Mouse (Mus musculus): ENCODE results near the gene Gdpgp1.

Gdpgp1 gene

GRCm38 (mm10) chr7:80199851-80200587, 32.6 kb upstream of the Gdpgp1 start:
- no peak for DNase-seq (ENCODE audit: low read depth)

DNA sequence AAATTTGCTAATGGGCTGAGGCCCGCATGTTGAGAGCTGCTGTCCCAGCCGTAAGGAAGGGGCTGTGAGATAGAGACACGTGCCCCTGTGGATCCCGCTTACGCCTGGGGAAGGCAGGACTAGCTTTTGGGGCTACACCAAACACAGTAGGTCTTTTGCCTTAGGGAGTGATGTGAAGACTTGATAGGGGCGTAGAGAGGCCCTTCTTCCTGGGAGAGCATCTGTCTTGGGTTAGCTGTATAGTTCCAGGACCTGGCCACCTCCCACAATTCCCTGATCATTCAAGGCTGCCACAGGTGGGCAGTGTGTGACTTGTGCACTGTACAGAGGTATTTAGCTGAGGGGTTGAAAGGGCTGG, 32.1 kb upstream of the Gdpgp1 start:
- no peak for DNase-seq (ENCODE audit: low read depth)

- DNase-seq (ENCODE audit: low read depth): no peak
Observed at GRCm38 (mm10) chr7:80200963-80201539, 31.6 kb upstream of the Gdpgp1 start.

GRCm38 (mm10) chr7:80201888-80202540, 30.7 kb upstream of the Gdpgp1 start:
- DNase-seq (ENCODE audit: low read depth): no peak

DNA sequence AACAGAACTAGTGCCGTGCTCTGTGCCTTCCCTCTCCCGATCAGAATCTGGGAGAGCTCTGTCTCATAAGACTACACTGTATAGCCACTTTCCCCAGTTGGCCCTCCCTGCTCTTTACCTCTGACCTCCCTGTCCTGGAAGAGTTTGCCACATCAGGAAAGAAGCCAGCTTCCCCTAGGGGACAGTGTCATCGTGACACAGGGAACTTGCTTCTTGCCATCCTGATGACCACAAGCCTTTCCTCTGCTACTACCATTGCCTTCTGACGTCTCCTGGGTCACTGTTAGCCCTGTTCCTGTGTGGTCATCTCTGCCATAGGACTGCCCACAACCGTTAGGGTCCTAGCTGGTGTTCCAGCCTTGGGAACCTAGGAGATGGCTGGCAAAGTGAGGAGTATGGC, 29.7 kb upstream of the Gdpgp1 start:
- DNase-seq (ENCODE audit: low read depth): no peak

DNA sequence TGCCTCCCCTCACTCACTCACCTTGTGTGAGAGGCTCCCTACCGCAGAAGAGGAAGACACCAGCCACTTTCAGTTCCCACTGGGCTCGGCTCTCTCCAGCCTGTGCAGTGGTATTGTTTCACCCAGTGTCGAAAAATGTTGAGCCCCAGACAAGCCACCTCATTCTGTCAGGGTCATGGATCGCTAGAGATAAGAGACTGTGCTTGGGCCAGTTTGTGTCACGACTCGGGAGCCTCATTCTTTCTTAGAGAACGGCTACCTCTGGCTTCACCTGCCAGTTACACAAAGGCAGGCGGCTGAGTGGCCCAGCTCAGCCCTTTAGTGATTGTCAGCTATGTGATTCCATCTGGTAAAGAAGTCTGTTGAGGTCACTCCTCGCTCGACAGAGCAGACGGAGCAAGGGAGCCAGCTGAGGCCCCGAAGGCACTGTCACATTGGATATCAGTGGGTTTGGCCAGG, 29.0 kb upstream of the Gdpgp1 start:
- DNase-seq (ENCODE audit: low read depth): no peak

GRCm38 (mm10) chr7:80204362-80204761, 28.3 kb upstream of the Gdpgp1 start:
- DNase-seq (ENCODE audit: low read depth): no peak

- DNase-seq (ENCODE audit: low read depth): no peak
Observed at GRCm38 (mm10) chr7:80204961-80205360, 27.7 kb upstream of the Gdpgp1 start.

- DNase-seq (ENCODE audit: low read depth): no peak
Observed at GRCm38 (mm10) chr7:80205705-80206589, 26.7 kb upstream of the Gdpgp1 start.

- no peak for DNase-seq (ENCODE audit: low read depth)
Observed at GRCm38 (mm10) chr7:80207314-80207731, 25.3 kb upstream of the Gdpgp1 start.

DNA sequence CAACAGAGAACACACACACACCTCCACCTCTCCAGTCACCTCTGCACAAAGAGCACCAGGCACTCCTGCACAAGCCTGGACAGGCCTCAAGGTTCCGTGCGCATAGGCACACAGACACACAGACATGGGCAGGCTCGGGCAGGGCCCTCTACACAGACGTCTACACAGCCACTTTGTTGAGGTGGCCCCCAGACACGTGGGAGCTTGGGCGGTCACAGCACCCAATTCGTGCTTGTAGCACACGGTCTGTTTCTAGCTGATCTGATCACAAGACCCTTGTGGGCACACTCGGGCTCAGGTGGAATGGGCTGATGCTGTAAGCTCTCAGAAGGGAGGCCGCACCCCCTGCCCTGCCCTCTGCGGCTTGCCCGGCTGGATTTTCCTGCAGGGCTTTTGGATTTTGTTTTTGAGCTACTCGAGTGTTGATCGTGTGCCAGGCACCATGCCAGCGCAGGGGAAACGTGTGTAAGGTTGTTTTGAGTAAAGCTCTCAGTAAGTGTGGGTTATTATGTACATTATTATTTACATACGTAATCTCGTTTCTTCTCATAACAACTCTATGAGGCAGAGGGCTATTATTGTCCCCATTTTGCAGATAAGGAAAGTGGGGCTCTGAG, 24.5 kb upstream of the Gdpgp1 start:
- no peak for DNase-seq (ENCODE audit: low read depth)

DNA sequence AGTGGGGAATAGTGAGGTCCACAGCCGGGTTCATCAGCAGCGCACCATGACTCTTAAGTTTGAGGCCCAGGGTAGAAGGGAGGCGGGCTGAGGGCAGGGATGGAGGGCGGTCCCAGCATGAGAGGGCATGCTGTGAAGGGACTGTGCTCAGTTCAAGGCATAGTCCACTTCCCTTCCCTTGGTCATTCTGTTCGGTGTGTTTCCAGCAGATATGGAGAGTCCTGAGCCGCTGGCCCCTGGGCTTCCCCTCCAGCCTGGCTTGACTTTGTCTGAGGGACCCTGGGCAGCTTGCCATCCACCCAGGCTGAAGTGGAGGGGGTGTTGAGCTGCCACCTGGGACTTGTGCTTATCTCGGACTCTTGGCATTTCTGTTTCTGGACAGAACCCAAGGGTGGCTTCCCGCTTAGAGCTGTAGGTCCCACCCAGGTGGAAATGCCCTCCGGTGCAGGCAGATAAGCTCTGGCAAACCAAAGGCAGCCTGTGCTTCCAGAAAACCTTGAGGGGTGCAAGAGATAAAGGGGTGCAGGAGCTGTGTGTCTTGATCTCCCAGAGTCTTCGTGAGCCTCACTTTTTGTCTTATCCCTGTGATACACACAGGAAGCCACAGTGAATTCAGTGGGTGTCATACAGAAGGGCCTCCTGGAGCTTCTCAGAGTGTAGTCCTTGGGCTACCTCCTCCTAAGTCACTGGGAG, 23.8 kb upstream of the Gdpgp1 start:
- no peak for DNase-seq (ENCODE audit: low read depth)

- DNase-seq (ENCODE audit: low read depth): no peak
Observed at GRCm38 (mm10) chr7:80209669-80210068, 23.0 kb upstream of the Gdpgp1 start.

- DNase-seq (ENCODE audit: low read depth): no peak
Observed at GRCm38 (mm10) chr7:80210982-80211381, 21.7 kb upstream of the Gdpgp1 start.

GRCm38 (mm10) chr7:80213604-80214003, 19.1 kb upstream of the Gdpgp1 start:
- DNase-seq (ENCODE audit: low read depth): no peak

- DNase-seq (ENCODE audit: low read depth): no peak
Observed at GRCm38 (mm10) chr7:80214459-80214858, 18.2 kb upstream of the Gdpgp1 start.

- peak; percentile 36 for DNase-seq (ENCODE audit: low read depth)
Observed at GRCm38 (mm10) chr7:80215398-80215797, 17.3 kb upstream of the Gdpgp1 start.

DNA sequence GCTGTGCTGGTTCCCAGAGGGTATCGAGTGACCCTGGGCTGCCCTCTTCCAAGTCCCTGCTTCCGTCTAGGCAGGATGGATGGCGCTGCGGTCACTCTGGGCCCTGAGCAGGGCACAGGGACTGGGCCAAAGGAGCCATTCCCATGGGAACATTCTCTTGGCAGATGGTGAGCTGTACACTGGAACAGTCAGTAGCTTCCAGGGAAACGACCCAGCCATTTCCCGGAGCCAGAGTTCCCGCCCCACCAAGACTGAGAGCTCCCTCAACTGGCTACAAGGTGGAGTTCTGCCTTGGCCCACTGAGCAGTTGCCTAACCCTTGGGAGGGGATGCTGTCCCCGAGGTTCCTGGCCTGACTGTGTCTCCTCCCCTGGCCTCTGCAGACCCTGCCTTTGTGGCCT, 16.1 kb upstream of the Gdpgp1 start:
- DNase-seq (ENCODE audit: low read depth): no peak

- DNase-seq (ENCODE audit: low read depth): no peak
Observed at GRCm38 (mm10) chr7:80218666-80219065, 14.0 kb upstream of the Gdpgp1 start.

DNA sequence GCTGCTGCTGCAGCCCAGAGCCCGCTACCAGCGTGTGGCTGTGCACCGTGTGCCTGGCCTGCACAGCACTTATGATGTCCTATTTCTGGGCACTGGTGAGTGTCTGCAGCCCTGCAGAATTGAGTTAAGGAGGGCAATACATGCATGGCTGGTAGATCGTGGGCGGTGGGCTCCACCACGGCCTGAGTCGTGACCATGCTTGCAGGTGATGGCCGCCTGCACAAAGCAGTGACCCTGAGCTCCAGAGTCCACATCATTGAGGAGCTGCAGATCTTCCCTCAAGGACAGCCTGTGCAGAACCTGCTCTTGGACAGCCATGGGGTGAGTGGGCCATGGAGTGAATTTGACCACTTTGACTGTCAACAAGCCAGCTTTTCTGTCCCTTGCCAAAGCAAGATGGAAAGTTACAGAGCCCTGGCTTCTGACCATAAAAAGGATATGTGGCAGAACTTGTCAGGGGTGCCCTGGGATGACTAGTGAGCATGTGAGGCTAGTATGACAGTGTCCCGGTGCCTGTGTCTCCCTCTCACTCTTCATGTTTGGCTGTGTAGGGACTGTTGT, 12.3 kb upstream of the Gdpgp1 start:
- DNase-seq (ENCODE audit: low read depth): no peak

DNA sequence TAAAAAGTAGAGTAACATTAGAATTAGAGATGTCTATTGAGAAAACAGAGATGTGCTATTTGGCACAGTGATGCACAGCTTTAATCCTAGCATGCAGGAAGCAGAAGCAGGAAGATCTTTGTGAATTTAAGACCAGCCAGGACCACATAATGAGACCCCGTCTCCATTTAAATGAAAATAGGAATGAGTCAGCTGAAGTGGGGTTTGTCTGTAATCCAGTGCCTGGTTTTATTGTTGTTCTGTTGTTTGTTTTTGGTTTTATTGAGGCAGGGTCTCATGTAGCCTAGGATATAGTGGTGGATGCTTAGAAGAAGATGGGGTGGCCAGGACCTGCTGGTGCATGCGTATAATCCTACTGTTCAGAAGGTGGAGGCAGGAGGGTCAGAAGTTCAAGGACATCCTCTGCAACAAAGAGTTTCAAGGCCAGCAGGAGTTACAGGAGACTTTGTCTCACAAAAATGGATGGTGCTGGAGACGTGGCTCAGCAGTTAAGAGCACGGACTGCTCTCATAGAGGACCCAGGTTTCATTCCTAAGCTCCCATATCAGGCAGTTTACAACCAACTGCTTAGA, 11.4 kb upstream of the Gdpgp1 start:
- DNase-seq (ENCODE audit: low read depth): no peak

Measured in fibroblast of lung, adult 2 months (primary cell).